Mouse (Mus musculus) adrenal gland, postnatal 10 days (tissue): Measurements from ENCODE around the gene Nde1. TPM values are rescaled to one million over a fixed set of nuclear protein-coding genes. Genes with fewer than 3 reads are reported as not detected.
"Not testable (repeated sequence)": the region's sequence is repeated elsewhere in the genome, so short reads cannot be mapped to it uniquely, and the experiment has no call there.

ENCODE experiments used
- DNase-seq: peaks from one replicate; pipeline ENCODE4 v3.0.0; 2021; ENCODE audit warnings: mixed read lengths
- long read RNA-seq, 2 experiments: library from polyadenylated mRNA; stranded (forward); transcript quantifications; one replicate each; pipeline ENCODE4 v2.0.0; 2021
- total RNA-seq, 2 experiments: library from RNA; stranded (reverse); gene quantifications; 2 replicates each; pipeline ENCODE4 v1.2.3; 2021

Nde1 gene
- total RNA-seq: 10 to 100 TPM; 35.9 to 39.0 TPM
- long read RNA-seq, experiment 1, transcript Nde1-202 (9 exons, 2,335 nt): minor isoform, 5 of 57 reads
- long read RNA-seq, experiment 1, transcript Nde1-201 (9 exons, 2,287 nt): major isoform, 33 of 57 reads
- long read RNA-seq, experiment 1, partial matches to known transcripts: 6 of 57 reads
- long read RNA-seq, experiment 1, other reads (novel, unspliced or antisense): 11 of 57 reads
- long read RNA-seq, experiment 2, transcript Nde1-201 (9 exons, 2,287 nt): major isoform, 24 of 37 reads
- long read RNA-seq, experiment 2, partial matches to known transcripts: 8 of 37 reads
- long read RNA-seq, experiment 2, other reads (novel, unspliced or antisense): 2 of 37 reads

DNA sequence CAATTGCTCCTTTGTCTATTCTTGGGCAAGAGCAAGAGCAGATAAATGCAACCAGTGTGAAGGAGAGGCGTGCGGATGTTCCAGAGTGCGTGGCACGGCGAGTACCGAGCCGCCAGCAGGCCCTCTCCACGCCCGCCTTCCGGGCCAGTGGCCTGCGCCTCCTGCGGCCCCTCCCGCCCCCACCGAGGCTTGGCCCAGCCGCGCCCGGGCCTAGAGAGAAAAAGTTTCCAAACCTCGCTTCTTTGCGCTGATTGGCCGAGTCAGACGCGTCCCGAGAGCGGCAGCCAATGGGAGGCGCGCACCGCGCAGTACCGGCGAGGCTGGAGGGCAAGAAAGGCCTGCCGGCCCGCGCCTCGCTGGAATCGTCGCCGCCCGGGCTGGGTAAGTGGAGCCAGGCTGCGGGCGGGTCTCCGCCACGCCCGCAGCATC, at the start of gene Nde1, which contains the start of gene Marf1:
Nde1 (plus strand) TSS at position 288 of the 429 bp plus-strand sequence.
Marf1 (minus strand) TSS at position 364 of the 429 bp plus-strand sequence.
- peak; percentile 97 for DNase-seq

GRCm38 (mm10) chr16:14117299-14117698, 45.8 kb upstream of the Nde1 start:
- DNase-seq: no peak

GRCm38 (mm10) chr16:14120941-14121340, 42.1 kb upstream of the Nde1 start:
- DNase-seq: no peak

GRCm38 (mm10) chr16:14121563-14121962, 41.5 kb upstream of the Nde1 start:
- no peak for DNase-seq

DNA sequence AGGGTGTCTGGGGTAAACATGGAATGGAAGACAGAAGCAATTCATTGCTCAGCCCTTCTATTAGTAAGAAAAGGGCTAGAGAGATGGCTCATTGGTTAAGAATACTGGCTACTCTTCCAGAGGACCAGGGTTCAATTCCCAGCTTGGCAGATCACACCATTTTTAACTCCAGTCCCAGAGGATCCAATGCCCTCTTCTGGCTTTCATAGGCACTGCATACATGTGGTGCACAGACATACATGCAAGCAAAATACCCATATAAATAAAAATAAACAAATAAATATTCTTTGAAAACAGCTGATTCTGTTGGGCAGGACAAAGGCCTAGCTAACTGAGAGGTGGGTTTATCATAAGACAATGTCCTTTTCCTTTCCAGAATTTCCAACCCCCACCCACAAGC, 40.5 kb upstream of the Nde1 start:
- DNase-seq: no peak

GRCm38 (mm10) chr16:14123901-14124300, 39.2 kb upstream of the Nde1 start:
- no peak for DNase-seq

- peak; percentile 61 for DNase-seq
These were observed 38.4 kb upstream of the Nde1 start for GRCm38 (mm10) chr16:14124709-14125108.

DNA sequence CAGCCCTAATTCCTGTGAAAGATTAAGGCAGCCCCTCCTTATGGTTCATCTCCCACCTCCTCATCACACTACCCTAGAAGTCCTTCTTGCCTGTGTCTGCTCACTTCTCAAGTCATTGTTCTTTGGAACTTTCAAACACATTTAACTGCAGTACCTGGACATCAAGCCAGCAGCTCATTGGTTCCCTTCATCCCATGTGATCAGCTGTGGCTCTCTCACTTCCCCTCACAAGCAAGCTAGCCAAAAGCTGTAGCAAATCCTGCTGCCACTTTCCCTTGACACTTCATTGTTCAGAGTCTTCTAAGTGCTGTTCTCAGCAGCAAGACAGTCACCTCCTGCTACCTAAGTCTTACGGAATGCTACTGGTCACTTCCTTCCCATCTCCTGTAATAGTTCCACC, 37.8 kb upstream of the Nde1 start:
- DNase-seq: peak; percentile 8

DNA sequence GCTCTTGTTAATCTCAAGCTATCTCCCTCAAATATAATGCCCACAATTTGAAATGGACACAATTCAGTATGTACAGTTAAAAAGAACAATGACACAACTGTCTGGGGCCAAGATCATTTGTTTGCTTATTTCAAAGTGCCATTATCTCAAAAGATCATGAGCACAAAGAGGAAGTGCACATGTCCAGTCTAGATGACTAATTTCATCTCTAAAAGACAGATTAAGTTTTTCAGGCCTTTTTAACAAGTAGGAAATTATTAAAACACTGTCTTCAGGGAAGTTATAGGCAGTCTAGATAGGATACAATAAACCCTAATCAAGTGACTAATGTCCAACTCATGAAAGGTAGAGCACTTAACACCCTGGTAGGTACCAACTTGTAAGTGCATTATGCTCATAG, 34.1 kb upstream of the Nde1 start:
- no peak for DNase-seq

DNA sequence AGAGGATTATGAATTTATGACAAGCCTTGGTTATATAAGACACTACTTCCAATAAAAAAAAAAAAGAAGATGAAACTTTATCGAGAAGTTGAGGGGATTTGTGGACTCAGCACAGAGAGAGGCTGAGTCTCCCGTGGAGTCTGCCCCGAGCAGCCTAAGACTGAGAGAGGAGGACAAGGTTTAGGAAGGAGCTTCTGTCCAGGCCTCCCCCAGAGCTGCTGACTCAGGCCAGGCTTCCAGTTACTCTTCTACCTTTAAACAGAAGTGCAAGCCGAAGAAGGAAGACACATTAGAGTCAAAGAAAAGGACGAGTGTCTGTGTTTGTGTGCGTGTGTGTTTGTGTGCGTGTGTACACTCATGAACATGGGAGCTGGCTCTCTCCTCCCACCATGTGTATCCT, 32.3 kb upstream of the Nde1 start:
- no peak for DNase-seq

- no peak for DNase-seq
These were observed 31.7 kb upstream of the Nde1 start for GRCm38 (mm10) chr16:14131376-14131775.

DNA sequence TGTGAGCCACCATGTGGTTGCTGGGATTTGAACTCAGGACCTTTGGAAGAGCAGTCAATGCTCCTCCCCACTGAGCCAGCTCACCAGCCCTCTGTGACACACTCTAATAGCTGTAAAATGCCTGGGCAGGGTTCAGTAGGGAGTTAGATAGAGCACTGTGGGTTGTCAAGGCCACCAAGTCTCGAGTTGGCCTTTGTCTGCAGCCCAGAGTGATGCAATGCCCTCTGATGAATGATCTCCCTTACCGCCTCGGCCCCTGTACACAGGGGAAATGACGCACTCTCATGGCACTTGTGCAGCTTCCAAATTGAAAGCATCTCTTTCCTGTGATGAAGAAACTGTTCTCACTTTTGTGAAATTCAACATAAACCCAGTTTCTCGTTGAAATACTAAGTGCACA, 31.2 kb upstream of the Nde1 start:
- peak; percentile 79 for DNase-seq

DNA sequence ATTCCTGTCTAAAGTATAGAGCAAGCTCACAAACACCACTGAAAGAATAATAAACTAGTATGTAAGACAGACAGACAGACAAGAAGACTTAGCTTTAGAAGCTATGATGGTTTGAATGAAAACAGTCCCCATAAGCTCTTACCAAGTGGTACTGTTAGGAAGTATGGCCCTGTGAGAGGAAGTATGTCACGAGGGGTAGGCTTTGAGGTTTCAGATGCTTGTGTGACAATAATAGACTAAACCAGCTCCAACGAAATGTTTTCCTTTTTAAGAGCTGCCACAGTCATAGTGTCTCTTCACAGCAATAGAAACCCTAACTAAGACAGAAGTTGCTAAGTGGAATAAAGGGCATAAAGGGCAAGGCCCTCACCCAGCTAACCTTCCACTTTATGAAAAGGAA, 28.1 kb upstream of the Nde1 start:
- no peak for DNase-seq

GRCm38 (mm10) chr16:14137976-14138561, 25.0 kb upstream of the Nde1 start:
- no peak for DNase-seq

GRCm38 (mm10) chr16:14139106-14139505, 24.0 kb upstream of the Nde1 start:
- DNase-seq: no peak

- no peak for DNase-seq
These were observed 19.8 kb upstream of the Nde1 start for GRCm38 (mm10) chr16:14143298-14143697.

DNA sequence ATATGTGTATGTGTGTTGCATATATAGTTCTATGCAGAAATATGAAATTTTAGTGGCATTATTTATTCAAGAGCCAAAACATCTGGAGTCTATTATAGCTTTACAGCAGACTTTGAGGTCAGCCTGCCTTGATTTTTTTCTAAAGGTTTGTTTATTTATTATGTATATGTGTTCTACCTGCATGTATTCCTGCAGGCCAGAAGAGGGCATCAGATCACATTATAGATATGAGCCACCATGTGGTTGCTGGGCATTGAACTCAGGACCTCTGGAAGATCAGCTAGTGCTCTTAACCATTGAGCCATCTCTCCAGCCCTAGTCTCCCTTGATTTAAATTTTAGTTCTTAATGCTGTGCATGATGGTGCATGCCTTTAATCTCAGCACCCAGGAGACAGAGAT, 15.4 kb upstream of the Nde1 start:
- no peak for DNase-seq

- no peak for DNase-seq
These were observed 11.4 kb upstream of the Nde1 start for GRCm38 (mm10) chr16:14151718-14152117.

- not testable (repeated sequence) for DNase-seq
These were observed 7.4 kb upstream of the Nde1 start for GRCm38 (mm10) chr16:14155638-14156037.

DNA sequence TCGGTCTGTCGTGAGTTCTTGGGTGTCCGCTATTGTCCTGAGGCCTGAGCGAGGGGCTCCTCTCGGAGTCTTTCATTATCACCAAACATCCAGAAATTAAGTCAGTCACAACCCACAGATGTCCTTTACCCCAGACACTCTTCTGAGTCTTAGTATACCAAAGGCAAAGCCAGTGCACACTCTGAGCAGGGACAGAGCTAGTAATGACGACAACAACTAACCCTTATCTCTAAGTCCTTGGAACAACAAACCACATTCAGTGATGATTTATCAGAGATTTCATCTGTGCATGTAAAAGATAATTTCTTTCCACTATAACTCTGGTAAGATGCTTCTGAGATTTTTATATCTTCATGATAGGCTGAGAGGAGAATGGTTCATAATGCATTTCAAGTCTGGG, 6.8 kb upstream of the Nde1 start:
- no peak for DNase-seq

DNA sequence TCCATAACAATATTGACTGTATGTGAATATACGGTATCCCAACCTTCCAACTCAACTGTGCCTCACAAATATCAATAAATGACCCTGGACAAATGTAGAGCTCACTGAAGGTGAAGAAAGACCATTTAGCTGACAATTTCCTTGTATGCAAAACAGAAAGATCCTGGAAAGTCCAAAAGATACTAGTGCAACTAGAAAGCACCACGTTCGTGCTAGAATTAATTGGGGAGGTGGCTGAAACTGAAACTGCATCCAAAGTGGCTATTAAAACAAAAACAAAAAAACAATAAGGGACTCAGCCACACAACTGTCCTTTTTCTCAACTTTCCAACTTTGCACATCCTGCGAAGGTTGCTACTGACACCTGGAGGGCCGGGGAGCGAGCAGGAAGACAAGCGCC, 4.5 kb upstream of the Nde1 start:
- no peak for DNase-seq

- DNase-seq: peak; percentile 99
These were observed 3.9 kb upstream of the Nde1 start for GRCm38 (mm10) chr16:14158936-14159745.

DNA sequence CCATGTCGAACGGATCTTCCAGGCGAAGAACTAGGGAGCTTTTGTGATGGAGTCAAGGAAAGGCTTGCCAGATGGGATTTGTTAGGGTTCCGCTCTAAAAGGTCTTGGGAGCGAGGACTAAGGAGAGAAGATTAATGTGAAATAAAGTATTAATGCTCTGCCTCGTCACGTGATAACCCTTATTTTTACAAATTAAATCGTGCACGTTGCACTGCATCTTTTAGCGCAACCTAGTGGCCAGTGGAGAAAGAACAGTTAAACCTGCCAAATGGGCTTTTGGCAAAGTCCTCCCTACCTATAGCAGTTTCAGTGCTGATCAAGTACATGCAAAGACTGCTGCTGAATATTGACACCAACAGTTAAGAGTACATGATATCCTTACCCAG, 3.3 kb upstream of the Nde1 start:
- peak; percentile 78 for DNase-seq
